Mouse (Mus musculus) gonadal fat pad, adult 2 months (tissue): Measurements from ENCODE around the gene Tmem101. TPM values are rescaled to one million over a fixed set of nuclear protein-coding genes. Genes with fewer than 3 reads are reported as not detected.
A peak's percentile ranks its signal among the peaks of the same experiment; 100 is the strongest.
"Not testable (repeated sequence)": the region's sequence is repeated elsewhere in the genome, so short reads cannot be mapped to it uniquely, and the experiment has no call there.

Source experiments
- DNase-seq: peaks from one replicate; pipeline ENCODE4 v3.0.0-alpha.2; 2012; ENCODE audit warnings: low read depth
- polyA plus RNA-seq: library from polyadenylated mRNA; depleted of rRNA; stranded (reverse); fragments of >200 nt; gene quantifications from 2 replicates; pipeline ENCODE4 v1.2.3, GENCODE M21; 2012; rRNA removed

The Tmem101 gene
- 19.6 and 21.1 TPM in 2 replicates for polyA plus RNA-seq

- DNase-seq = peak; percentile 46
Observed at GRCm38 (mm10) chr11:102156039-102156785, at the start of gene Tmem101. Tmem101 (minus strand) TSS chr11:102156404.

- DNase-seq = no peak
Observed at GRCm38 (mm10) chr11:102201408-102201821, 45.2 kb upstream of the Tmem101 start.

- DNase-seq = no peak
Observed at GRCm38 (mm10) chr11:102199856-102200255, 43.7 kb upstream of the Tmem101 start.

- no peak for DNase-seq
Observed at GRCm38 (mm10) chr11:102198245-102198644, 42.0 kb upstream of the Tmem101 start.

- DNase-seq = no peak
Observed at GRCm38 (mm10) chr11:102196018-102196797, 40.0 kb upstream of the Tmem101 start.

- no peak for DNase-seq
Observed at GRCm38 (mm10) chr11:102193657-102194440, 37.6 kb upstream of the Tmem101 start.

- DNase-seq = no peak
Observed at GRCm38 (mm10) chr11:102190848-102191247, 34.6 kb upstream of the Tmem101 start.

GRCm38 (mm10) chr11:102189461-102190436, 33.5 kb upstream of the Tmem101 start, which contains the start of gene G6pc3:
G6pc3 (plus strand) TSS chr11:102189620.
- DNase-seq = peak; percentile 33

- DNase-seq = no peak
Observed at GRCm38 (mm10) chr11:102188980-102189379, 32.8 kb upstream of the Tmem101 start.

- no peak for DNase-seq
Observed at GRCm38 (mm10) chr11:102186235-102186634, 30.0 kb upstream of the Tmem101 start.

- no peak for DNase-seq
Observed at GRCm38 (mm10) chr11:102185677-102186076, 29.5 kb upstream of the Tmem101 start.

- DNase-seq = peak; percentile 26
Observed at GRCm38 (mm10) chr11:102184646-102185495, 28.7 kb upstream of the Tmem101 start, which contains the start of gene Lsm12. Lsm12 (minus strand) TSS chr11:102185296.

- no peak for DNase-seq
Observed at GRCm38 (mm10) chr11:102184253-102184645, 28.0 kb upstream of the Tmem101 start.

GRCm38 (mm10) chr11:102179836-102180235, 23.6 kb upstream of the Tmem101 start:
- no peak for DNase-seq

GRCm38 (mm10) chr11:102168689-102169088, 12.5 kb upstream of the Tmem101 start:
- no peak for DNase-seq

- no peak for DNase-seq
Observed at GRCm38 (mm10) chr11:102167539-102167938, 11.3 kb upstream of the Tmem101 start.

GRCm38 (mm10) chr11:102165971-102166722, 9.9 kb upstream of the Tmem101 start:
- no peak for DNase-seq

- DNase-seq = peak; percentile 66
Observed at GRCm38 (mm10) chr11:102159781-102160180, 3.6 kb upstream of the Tmem101 start.

GRCm38 (mm10) chr11:102158024-102158423, 1.8 kb upstream of the Tmem101 start:
- DNase-seq = not testable (repeated sequence)
